Mouse (Mus musculus) MEL (cell line): ENCODE data around the gene Defb29. TPM values are rescaled to one million over a fixed set of nuclear protein-coding genes. Genes with fewer than 3 reads are reported as not detected.

Source experiments
- DNase-seq: peaks from one replicate; pipeline ENCODE4 v3.0.0; 2011; ENCODE audit warnings: low read depth, low spot score
- H3K27ac ChIP-seq: 2 replicates; pipeline ENCODE4 v1.5.1; 2012; ENCODE audit warnings: low read depth, mild to moderate bottlenecking, control low read depth, low read length, moderate library complexity; ENCODE audit not compliant: control insufficient read depth
- H3K27me3 ChIP-seq, 2 experiments: fragments of 150-350 bp in 1 of 2; sonication (generic) in 1 of 2; 2 replicates each; pipeline ENCODE4 v1.6.1; 2012; ENCODE audit warnings: low read length in 2 of 2, mild to moderate bottlenecking in 2 of 2, improper control_type of control experiment in 1 of 2, moderate library complexity in 1 of 2; ENCODE audit not compliant: insufficient read depth in 2 of 2, control insufficient read depth in 1 of 2
- H3K36me3 ChIP-seq, 2 experiments: 2 replicates each; pipeline ENCODE4 v1.6.1; 2012 to 2014; ENCODE audit warnings: low read length in 2 of 2, improper control_type of control experiment in 1 of 2, inconsistent platforms in 1 of 2, mild to moderate bottlenecking in 1 of 2; ENCODE audit not compliant: insufficient read depth in 2 of 2, control insufficient read depth in 1 of 2
- H3K4me1 ChIP-seq, 2 experiments: fragments of 150-350 bp in 1 of 2; sonication (generic) in 1 of 2; 2 replicates each; pipeline ENCODE4 v1.6.1; 2012; ENCODE audit warnings: low read length in 2 of 2, improper control_type of control experiment in 1 of 2, mild to moderate bottlenecking in 1 of 2; ENCODE audit not compliant: insufficient read depth in 2 of 2, control insufficient read depth in 1 of 2
- H3K4me3 ChIP-seq, 2 experiments: fragments of 150-350 bp in 1 of 2; sonication (generic) in 1 of 2; 2 replicates each; pipeline ENCODE4 v1.5.1; 2012; ENCODE audit warnings: low read depth in 2 of 2, low read length in 2 of 2, mild to moderate bottlenecking in 2 of 2, moderate library complexity in 2 of 2, control low read depth in 1 of 2, improper control_type of control experiment in 1 of 2; ENCODE audit not compliant: control insufficient read depth in 1 of 2, insufficient read depth in 1 of 2
- H3K79me2 ChIP-seq: 2 replicates; pipeline ENCODE4 v1.6.1; 2012; ENCODE audit warnings: mild to moderate bottlenecking, low read length, moderate library complexity; ENCODE audit not compliant: control insufficient read depth, poor library complexity, insufficient read depth
- H3K9ac ChIP-seq: 2 replicates; pipeline ENCODE4 v1.6.1; 2012; ENCODE audit warnings: low read depth, mild to moderate bottlenecking, control low read depth, low read length, moderate library complexity; ENCODE audit not compliant: control insufficient read depth, poor library complexity, severe bottlenecking
- H3K9me3 ChIP-seq: fragments of 150-350 bp; sonication (generic); replicated peaks from 2 replicates; pipeline ENCODE4 v1.6.1; 2012; ENCODE audit warnings: mild to moderate bottlenecking, low read length, improper control_type of control experiment, moderate library complexity; ENCODE audit not compliant: insufficient read depth
- CTCF ChIP-seq, 3 experiments: IDR thresholded peaks in 2 of 3; conservative IDR thresholded peaks in 1 of 3; 2 replicates each; pipeline ENCODE4 v1.5.1; 2011 to 2012; ENCODE audit warnings: low read length in 3 of 3, low read depth in 2 of 3, mild to moderate bottlenecking in 2 of 3, improper control_type of control experiment in 1 of 3, inconsistent platforms in 1 of 3, mixed read lengths in 1 of 3, moderate library complexity in 1 of 3; ENCODE audit not compliant: control insufficient read depth in 1 of 3, insufficient read depth in 1 of 3, poor library complexity in 1 of 3, severe bottlenecking in 1 of 3
- JUND ChIP-seq: IDR thresholded peaks from 2 replicates; pipeline ENCODE4 v1.6.1; 2011; ENCODE audit warnings: low read depth, mild to moderate bottlenecking, improper control_type of control experiment, low read length
- KAT2A ChIP-seq: conservative IDR thresholded peaks from 2 replicates; pipeline ENCODE4 v1.6.1; 2012; ENCODE audit warnings: low read depth, low read length, improper control_type of control experiment, inconsistent platforms
- MAFK ChIP-seq: IDR thresholded peaks from 2 replicates; pipeline ENCODE4 v1.6.1; 2011; ENCODE audit warnings: low read depth, mild to moderate bottlenecking, low read length, improper control_type of control experiment, borderline replicate concordance
- MAX ChIP-seq: IDR thresholded peaks from 2 replicates; pipeline ENCODE4 v1.6.1; 2011; ENCODE audit warnings: low read length, improper control_type of control experiment
- MAZ ChIP-seq: IDR thresholded peaks from 2 replicates; pipeline ENCODE4 v1.6.1; 2012; ENCODE audit warnings: low read depth, mild to moderate bottlenecking, inconsistent platforms, low read length, improper control_type of control experiment
- MYC ChIP-seq: IDR thresholded peaks from 2 replicates; pipeline ENCODE4 v1.6.1; 2011; ENCODE audit warnings: low read depth, mild to moderate bottlenecking, low read length, improper control_type of control experiment, moderate library complexity
- POLR2A ChIP-seq, 2 experiments: IDR thresholded peaks; 2 replicates each; pipeline ENCODE4 v1.6.1; 2011 to 2012; ENCODE audit warnings: low read length in 2 of 2, mild to moderate bottlenecking in 2 of 2, control low read depth in 1 of 2, improper control_type of control experiment in 1 of 2, low read depth in 1 of 2, moderate library complexity in 1 of 2; ENCODE audit not compliant: control insufficient read depth in 1 of 2, insufficient read depth in 1 of 2, poor library complexity in 1 of 2
- RCOR1 ChIP-seq: IDR thresholded peaks from 2 replicates; pipeline ENCODE4 v1.6.1; 2012; ENCODE audit warnings: low read depth, mild to moderate bottlenecking, inconsistent platforms, low read length, improper control_type of control experiment
- TBP ChIP-seq: IDR thresholded peaks from 2 replicates; pipeline ENCODE4 v1.8.0; 2011; ENCODE audit warnings: low read depth, low read length, improper control_type of control experiment
- USF1 ChIP-seq: IDR thresholded peaks from 2 replicates; pipeline ENCODE4 v1.6.1; 2014; ENCODE audit warnings: low read depth, mild to moderate bottlenecking, inconsistent platforms, low read length, improper control_type of control experiment, moderate library complexity
- ZC3H11A ChIP-seq: IDR thresholded peaks from 2 replicates; pipeline ENCODE4 v1.6.1; 2012; ENCODE audit warnings: low read depth, mild to moderate bottlenecking, inconsistent platforms, low read length, improper control_type of control experiment
- polyA plus RNA-seq, 2 experiments: library from polyadenylated mRNA; stranded (reverse) in 1 of 2; unstranded in 1 of 2; fragments of >175 nt in 1 of 2; fragments of >200 nt in 1 of 2; gene quantifications; 2 replicates each; pipeline versions ENCODE4 v1.2.1 to v1.2.4; 2012; ENCODE audit warnings: low replicate concordance in 2 of 2, low read depth in 1 of 2; ENCODE audit not compliant: insufficient read length in 2 of 2, insufficient read depth in 1 of 2, missing spikeins in 1 of 2
- total RNA-seq: library from RNA; depleted of rRNA; stranded (reverse); fragments of 300-350 nt; gene quantifications from 2 replicates; pipeline ENCODE4 v1.2.3, GENCODE M21; 2012; rRNA removed

Defb29 gene
- total RNA-seq (not detected in 2 replicates), polyA plus RNA-seq (not detected)

DNA sequence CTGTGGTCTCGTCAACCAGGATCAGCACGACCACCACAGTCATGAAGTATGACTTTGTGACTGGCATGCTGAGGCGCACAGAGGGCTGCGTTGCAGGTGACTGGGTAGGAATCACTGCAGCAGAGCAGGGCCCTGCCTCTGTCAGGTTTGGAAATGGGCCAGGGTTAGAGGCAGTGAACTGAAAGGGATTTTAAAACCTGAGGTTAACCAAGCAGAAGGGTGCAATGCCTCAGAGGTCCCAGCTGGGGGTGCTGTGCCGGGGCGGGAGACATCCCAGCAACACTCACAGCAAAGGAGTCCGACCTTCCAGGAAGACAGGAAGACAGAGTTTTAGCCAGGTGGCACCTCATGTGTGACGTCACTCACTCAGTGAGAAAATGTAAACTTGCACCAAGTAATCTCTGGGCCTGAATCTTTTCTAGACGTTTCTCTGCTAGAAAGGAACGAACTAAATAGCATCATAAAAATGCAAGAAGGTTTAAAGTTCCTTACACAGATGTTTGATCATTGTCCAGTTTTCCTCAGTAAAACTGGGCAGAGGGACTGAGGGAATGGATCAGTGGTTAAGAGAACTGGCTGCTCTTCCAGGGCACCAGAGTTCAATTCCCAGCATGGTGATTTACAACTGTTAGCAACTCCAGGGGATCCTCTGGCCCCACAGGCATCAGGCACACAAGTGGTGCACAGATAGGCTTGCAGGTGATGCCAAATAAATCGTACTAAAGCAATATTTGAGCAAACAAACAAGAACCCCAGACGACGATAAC is at the start of gene Defb29:
TSS of gene Defb29 (minus strand) at position 155 of the 767 bp plus-strand sequence.
- no peaks in the 10 kb centered on the region for H3K4me1 ChIP-seq
- H3K27ac ChIP-seq, result no peak within 1 kb of the TSS
- no peaks in the 10 kb centered on the region; a peak in 2 of 4 replicates for H3K27me3 ChIP-seq
- TF ChIP-seq TBP (no peak), CTCF (IDR thresholded peaks at IDR 0.05 in 2 of 3, conservative IDR thresholded peaks at IDR 0.05 in 1 of 3; ENCODE audit: control insufficient read depth in 1 of 3, insufficient read depth in 1 of 3, low read depth in 2 of 3, low read length in 3 of 3, poor library complexity in 1 of 3, severe bottlenecking in 1 of 3) (peak; percentile 30 to 42 (median 34); a peak in 5 of 6 replicates), JUND (no peak), MAZ (no peak)
- H3K4me3 ChIP-seq, result no peak within 1 kb of the TSS
- H3K36me3 ChIP-seq, result no peaks in the 10 kb centered on the region
- DNase-seq, result peak; percentile 15
- H3K79me2 ChIP-seq, result no peaks in the 10 kb centered on the region
- H3K9ac ChIP-seq, result no peak within 1 kb of the TSS
- H3K9me3 ChIP-seq, result no peaks in the 10 kb centered on the region

GRCm38 (mm10) chr2:152589021-152589420 is 49.1 kb upstream of the Defb29 start:
- Histone ChIP-seq H3K9ac (no peak overlapping the region), H3K36me3 (no peaks in the 10 kb centered on the region; a peak in 1 of 4 replicates), H3K27ac (no peak overlapping the region), H3K79me2 (no peaks in the 10 kb centered on the region), H3K4me3 (no peak overlapping the region), H3K27me3 (peaks cover 2 to 3% of the 10 kb centered on the region in 2 experiments), H3K4me1 (no peaks in the 10 kb centered on the region), H3K9me3 (no peaks in the 10 kb centered on the region)
- no peak for DNase-seq
- TF ChIP-seq MAX (no peak), CTCF (IDR thresholded peaks at IDR 0.05 in 2 of 3, conservative IDR thresholded peaks at IDR 0.05 in 1 of 3; ENCODE audit: control insufficient read depth in 1 of 3, insufficient read depth in 1 of 3, low read depth in 2 of 3, low read length in 3 of 3, poor library complexity in 1 of 3, severe bottlenecking in 1 of 3) (0 out of 6 replicates have a peak, but pooled peaks of 1 of the 3 experiments have one; percentile 5), MAFK (no peak)

- H3K79me2 ChIP-seq, result no peaks in the 10 kb centered on the region
- H3K9me3 ChIP-seq, result no peaks in the 10 kb centered on the region
- TF ChIP-seq RCOR1, result no peak
- TF ChIP-seq MYC, result no peak
- no peak for TF ChIP-seq POLR2A (IDR thresholded peaks at IDR 0.05; ENCODE audit: control insufficient read depth in 1 of 2, insufficient read depth in 1 of 2, low read depth in 1 of 2, low read length in 2 of 2, poor library complexity in 1 of 2)
- no peak for TF ChIP-seq KAT2A
- TF ChIP-seq ZC3H11A, result no peak
- no peak for TF ChIP-seq USF1
- H3K27ac ChIP-seq, result no peak overlapping the region
- H3K27me3 ChIP-seq, result peaks cover 2 to 5% of the 10 kb centered on the region in 2 experiments; a peak in 3 of 4 replicates
- H3K9ac ChIP-seq, result no peak overlapping the region
- no peaks in the 10 kb centered on the region; a peak in 1 of 4 replicates for H3K36me3 ChIP-seq
- no peak for DNase-seq
- no peaks in the 10 kb centered on the region for H3K4me1 ChIP-seq
- H3K4me3 ChIP-seq, result no peak overlapping the region
These were observed 48.6 kb upstream of the Defb29 start for GRCm38 (mm10) chr2:152588450-152588849.
